Mouse (Mus musculus): Measurements from ENCODE around the gene Mgarp.

DNA sequence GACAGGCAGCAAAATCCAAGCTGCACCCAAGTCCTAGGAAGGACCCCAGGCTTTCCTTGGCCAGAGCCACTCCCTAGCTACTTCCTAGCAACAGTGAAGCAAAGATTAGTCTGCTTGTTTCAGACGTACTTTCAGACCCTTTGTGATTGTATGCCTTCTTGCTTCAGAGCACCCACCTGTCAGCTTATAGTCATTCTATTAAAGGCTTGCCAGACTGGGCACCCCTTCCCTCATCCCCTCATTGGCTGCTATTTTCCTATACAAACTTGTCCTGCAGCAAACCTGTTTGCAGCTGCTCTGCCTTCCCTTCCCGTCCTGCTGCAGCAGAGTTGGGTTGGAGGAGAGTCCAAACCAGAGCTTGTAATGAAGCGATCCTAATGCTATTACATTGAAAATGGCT, 2.1 kb upstream of the Mgarp start:
- no peak for TF ChIP-seq MAFK (IDR thresholded peaks at IDR 0.05; ENCODE audit: insufficient read depth, low read depth, low read length)
- TF ChIP-seq HCFC1 (IDR thresholded peaks at IDR 0.05; ENCODE audit: borderline replicate concordance, insufficient read depth, low read length), result no peak
- no peak for TF ChIP-seq CHD2 (IDR thresholded peaks at IDR 0.05; ENCODE audit: low read depth, low read length)
- TF ChIP-seq ZNF384 (IDR thresholded peaks at IDR 0.05; ENCODE audit: low read depth, low read length), result no peak
- TF ChIP-seq ZC3H11A (IDR thresholded peaks at IDR 0.05; ENCODE audit: borderline replicate concordance, low read depth, low read length), result no peak

Data from ES-E14 (cell line).